Mouse (Mus musculus) layer of hippocampus, adult 6 months (tissue): ENCODE data around the gene Rbm11. TPM values are rescaled to one million over a fixed set of nuclear protein-coding genes. Genes with fewer than 3 reads are reported as not detected.

Experiments
- long read RNA-seq, 2 experiments: library from polyadenylated mRNA; unstranded; transcript quantifications; one replicate each; pipeline ENCODE4 v2.0.0; 2019 to 2020
- polyA plus RNA-seq: library from polyadenylated mRNA; unstranded; fragments of <200 nt; fragmentation: Nextera tagmentation; gene quantifications from 2 replicates; pipeline ENCODE4 v1.2.3, GENCODE M21; 2021

Gene Rbm11
- polyA plus RNA-seq = 8.1 and 9.0 TPM in 2 replicates
- long read RNA-seq, experiment 1, partial matches to known transcripts = 0 of 5 reads
- long read RNA-seq, experiment 1, other reads (novel, unspliced or antisense) = 1 of 5 reads
- long read RNA-seq, experiment 2, partial matches to known transcripts = 0 of 6 reads
- long read RNA-seq, experiment 2, other reads (novel, unspliced or antisense) = 5 of 6 reads

DNA sequence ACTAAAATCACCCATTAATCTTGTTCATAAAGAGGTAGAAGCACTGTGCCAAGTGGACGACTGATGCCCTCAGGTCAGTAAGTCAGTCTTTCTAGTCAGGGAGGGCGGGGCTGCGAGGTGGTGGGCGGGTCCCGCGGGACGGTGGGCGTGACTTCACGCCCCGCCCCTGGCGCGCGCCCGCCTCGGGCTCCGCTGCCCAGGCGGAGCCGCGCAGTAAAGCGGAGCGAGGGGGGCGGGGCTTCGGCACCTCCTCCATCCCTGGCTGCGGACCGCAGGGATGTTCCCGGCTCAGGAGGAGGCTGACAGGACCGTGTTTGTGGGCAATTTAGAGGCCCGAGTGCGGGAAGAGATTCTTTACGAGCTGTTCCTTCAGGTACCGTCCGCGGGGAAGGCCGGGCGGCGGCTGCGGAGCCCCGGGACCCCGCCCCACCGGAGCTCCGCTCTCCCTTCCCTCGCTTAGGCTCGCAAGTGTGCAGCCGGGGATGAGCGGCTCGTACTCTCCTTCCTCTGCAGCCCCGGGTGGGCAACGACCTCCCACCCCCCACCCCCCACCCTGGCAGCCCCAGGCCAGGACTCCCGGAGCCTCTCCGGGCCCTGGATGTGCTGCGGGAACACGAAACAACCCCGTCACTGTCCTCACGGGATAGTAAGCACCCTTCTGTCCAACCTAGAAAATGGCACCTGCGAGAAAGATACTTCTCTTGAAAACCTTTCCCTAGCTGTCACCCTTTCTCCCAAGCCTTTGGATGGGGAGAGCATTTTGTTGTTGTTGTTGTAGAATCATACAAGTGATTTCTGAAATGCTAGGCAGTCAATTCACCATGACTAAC is at the start of gene Rbm11:
Gene Rbm11, plus strand, starts transcription at position 174 of the 830 bp plus-strand sequence.

GRCm38 (mm10) chr16:75585961-75586360 is 6.7 kb upstream of the Rbm11 start, which contains the start of gene Lipi:
Gene Lipi (minus strand): TSS chr16:75586061.

Other genes starting within 250 kb of the Rbm11 start
- not detected in 2 replicates for gene Lipi, start 6.8 kb upstream of the Rbm11 start, polyA plus RNA-seq
- 13.3 and 17.5 TPM in 2 replicates for gene Hspa13, start 174.3 kb downstream of the Rbm11 start, polyA plus RNA-seq